Mouse (Mus musculus) neural tube, embryonic 12.5 days (tissue): ENCODE results near the gene Gm19426. TPM values are rescaled to one million over a fixed set of nuclear protein-coding genes. Genes with fewer than 3 reads are reported as not detected.
A peak's percentile ranks its signal among the peaks of the same experiment; 100 is the strongest.

Source experiments
- ATAC-seq: fragments of 200-750 bp; cut with Nextera tagmentation; 2 replicates; pipeline ENCODE4 v1.8.0; 2017; ENCODE audit warnings: low read depth, mild to moderate bottlenecking, moderate TSS enrichment, moderate library complexity; ENCODE audit not compliant: low FRiP score
- H3K27ac ChIP-seq: fragments of 300-500 bp; sonication (generic); 2 replicates; pipeline ENCODE4 v1.5.1; 2016
- H3K27me3 ChIP-seq: fragments of 300-500 bp; sonication (generic); replicated peaks from 2 replicates; pipeline ENCODE4 v1.6.1; 2016; ENCODE audit warnings: mild to moderate bottlenecking
- H3K36me3 ChIP-seq: fragments of 300-500 bp; sonication (generic); 2 replicates; pipeline ENCODE4 v1.6.1; 2016; ENCODE audit warnings: mild to moderate bottlenecking
- H3K4me1 ChIP-seq: fragments of 300-500 bp; sonication (generic); 2 replicates; pipeline ENCODE4 v1.6.1; 2016
- H3K4me2 ChIP-seq: fragments of 300-500 bp; sonication (generic); replicated peaks from 2 replicates; pipeline ENCODE4 v1.6.1; 2016; ENCODE audit warnings: mild to moderate bottlenecking
- H3K4me3 ChIP-seq: fragments of 300-500 bp; sonication (generic); 2 replicates; pipeline ENCODE4 v1.5.1; 2016
- H3K9ac ChIP-seq: fragments of 300-500 bp; sonication (generic); 2 replicates; pipeline ENCODE4 v1.6.1; 2016; ENCODE audit warnings: mild to moderate bottlenecking
- H3K9me3 ChIP-seq: fragments of 300-500 bp; sonication (generic); 2 replicates; pipeline ENCODE4 v1.6.1; 2016; ENCODE audit warnings: mild to moderate bottlenecking
- WGBS: fragments of 180-500 bp; shearing (Covaris S2); methylation state at CpG from one replicate; pipeline ENCODE4 v1.1.7; 2016; 5-methylcytosine and 5-hydroxymethylcytosine counted together
- polyA plus RNA-seq: library from polyadenylated mRNA; unstranded; fragments of >200 nt; fragmentation: Nextera tagmentation; extraction: Ambion mirVana; gene quantifications from 2 replicates; pipeline ENCODE4 v1.2.1, GENCODE M21; 2016

Gm19426 gene
- polyA plus RNA-seq, 1 experiment from 2014 or later: 7.8 TPM

DNA sequence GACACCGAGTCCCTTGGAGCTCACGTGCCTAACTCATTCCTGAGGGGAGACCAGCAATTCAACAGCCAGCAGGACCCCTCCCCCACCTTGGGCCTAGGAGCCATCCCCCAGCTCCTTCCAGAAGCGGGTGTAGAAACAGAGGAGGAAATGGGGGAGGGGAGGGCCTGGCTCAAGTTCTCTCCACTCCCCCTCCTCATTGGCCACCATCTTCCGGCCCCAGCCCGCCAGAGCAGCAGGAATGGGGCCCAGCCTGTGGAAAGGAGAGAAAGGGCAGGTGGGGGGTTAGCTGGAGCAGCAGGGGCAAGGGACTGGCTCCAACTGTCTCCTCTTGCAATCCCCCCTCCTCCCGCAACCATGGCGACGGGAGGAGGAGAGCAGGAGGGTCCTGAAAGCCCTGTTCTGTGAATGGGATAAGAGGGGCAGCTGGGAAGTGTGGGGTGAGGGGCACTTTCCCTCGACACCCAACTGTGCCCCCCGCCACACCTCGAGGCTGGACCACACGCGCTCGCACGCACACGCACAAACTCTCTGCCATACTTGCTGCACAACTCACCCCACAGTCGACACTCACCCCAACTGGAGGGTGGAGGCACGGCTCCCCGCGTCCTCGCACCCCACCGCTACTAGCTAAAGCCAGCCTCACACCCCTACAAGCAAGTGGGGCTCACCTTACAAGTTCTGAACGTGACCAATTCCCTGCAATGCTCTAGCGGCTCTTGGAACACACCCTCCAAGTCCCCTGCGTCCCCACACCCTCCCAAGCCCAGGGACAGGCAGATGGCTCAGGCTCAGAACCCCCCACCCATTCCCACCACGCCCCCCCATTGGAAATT lies 788 bp downstream of the Gm19426 start:
- WGBS: under 1% methylated on average over 24 of the region's 26 CpGs
- H3K9ac ChIP-seq: peak overlapping the region; percentile 92
- peaks cover 51% of the 10 kb centered on the region for H3K4me1 ChIP-seq

GRCm38 (mm10) chr2:84741841-84742450 lies 1.5 kb downstream of the Gm19426 start:
- H3K4me1 ChIP-seq: peaks cover 58% of the 10 kb centered on the region
- WGBS: 2% methylated on average over 5 of the region's 5 CpGs

More for the DNA sequence above, 788 bp downstream of the Gm19426 start:
- peaks cover 12% of the 10 kb centered on the region; the same call in 1 of the 2 replicates for H3K36me3 ChIP-seq
- H3K4me2 ChIP-seq: peak overlapping the region; percentile 74
- peak overlapping the region; percentile 94 for H3K27ac ChIP-seq
- no peaks in the 10 kb centered on the region for H3K27me3 ChIP-seq
- ATAC-seq: peak; percentile 87
- H3K9me3 ChIP-seq: no peaks in the 10 kb centered on the region
- H3K4me3 ChIP-seq: peak overlapping the region; percentile 79

DNA sequence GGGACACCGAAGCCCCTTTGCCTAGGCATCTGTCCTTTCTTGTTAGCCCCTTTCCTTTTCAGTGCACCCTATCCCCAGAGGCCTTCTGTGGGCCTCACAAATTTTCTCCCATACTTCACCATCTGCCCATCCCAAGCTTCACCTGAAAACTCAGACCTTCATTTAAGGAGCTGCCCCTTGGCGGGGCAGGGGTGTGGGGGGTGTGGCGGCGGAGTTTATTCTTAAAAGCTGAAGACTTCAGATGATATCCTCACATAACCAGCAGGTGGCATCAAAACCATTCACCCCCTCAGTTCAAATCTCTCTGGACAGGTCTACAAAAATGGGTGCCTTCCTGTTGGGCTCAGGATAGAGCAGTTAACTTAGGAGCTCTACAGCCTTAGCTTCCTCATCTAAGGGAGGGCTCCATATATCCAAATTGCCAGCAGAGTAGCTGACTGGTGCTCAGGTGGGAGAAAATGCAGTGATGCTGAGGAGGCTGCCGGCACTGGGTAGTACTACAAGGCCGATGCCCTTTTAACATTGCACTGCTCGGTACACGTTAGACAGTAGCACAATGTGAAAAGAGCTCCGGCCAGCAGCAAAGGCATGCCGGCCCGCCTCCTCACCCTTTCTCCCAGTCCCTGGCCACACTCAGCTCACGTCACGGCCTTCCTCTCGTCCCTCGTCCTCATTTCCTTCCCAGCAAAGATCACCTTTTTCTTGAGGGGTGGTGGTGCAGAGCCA lies 2.7 kb downstream of the Gm19426 start:
- 80% methylated on average over 15 of the region's 15 CpGs for WGBS
- no peak overlapping the region for H3K9ac ChIP-seq

More at GRCm38 (mm10) chr2:84741841-84742450, 1.5 kb downstream of the Gm19426 start:
- H3K9ac ChIP-seq: peak overlapping the region; percentile 92
- H3K36me3 ChIP-seq: peaks cover 12% of the 10 kb centered on the region; the same call in 1 of the 2 replicates
- no peaks in the 10 kb centered on the region for H3K27me3 ChIP-seq
- peak overlapping the region; percentile 79 for H3K4me3 ChIP-seq
- H3K27ac ChIP-seq: peak overlapping the region; percentile 94
- H3K4me2 ChIP-seq: peak overlapping the region; percentile 74
- no peak for ATAC-seq
- no peaks in the 10 kb centered on the region for H3K9me3 ChIP-seq

DNA sequence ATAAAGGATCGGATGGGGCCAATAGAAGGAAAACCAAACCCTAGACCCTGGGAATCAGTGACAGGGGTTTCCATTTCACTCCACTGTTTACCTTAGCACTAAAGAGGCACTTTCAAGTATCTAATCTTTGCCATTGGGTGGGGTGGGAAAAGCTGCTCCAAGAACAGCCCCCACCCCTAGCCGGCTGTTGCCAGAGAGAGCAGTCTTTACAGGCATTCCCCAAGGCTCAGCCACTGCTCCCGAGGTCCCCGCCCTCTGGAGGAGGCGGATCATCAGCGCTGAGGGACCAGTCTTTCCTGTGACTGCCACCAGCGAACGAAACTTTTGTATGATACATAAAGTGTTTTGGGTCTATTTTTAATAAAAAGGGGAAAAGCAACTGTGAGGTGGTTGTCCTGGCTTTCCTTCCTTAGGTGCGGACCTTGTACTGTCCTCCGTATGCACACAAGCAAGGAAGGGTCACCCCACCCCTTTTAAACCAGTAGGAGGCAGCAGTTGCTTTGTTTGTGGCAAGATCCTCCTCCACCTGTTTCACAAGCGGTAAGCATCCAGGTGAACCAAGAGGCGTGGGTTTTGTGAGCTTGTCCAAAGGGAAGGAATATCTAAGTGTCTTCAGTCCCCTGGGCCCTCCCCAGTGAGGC lies 5.1 kb downstream of the Gm19426 start:
- peaks cover 75% of the 10 kb centered on the region for H3K4me1 ChIP-seq
- no peaks in the 10 kb centered on the region for H3K27me3 ChIP-seq
- WGBS: 2% methylated on average over 12 of the region's 12 CpGs
- peak overlapping the region; percentile 58 for H3K4me2 ChIP-seq
- no peak overlapping the region for H3K9ac ChIP-seq
- no peak overlapping the region for H3K4me3 ChIP-seq
- H3K9me3 ChIP-seq: no peaks in the 10 kb centered on the region
- ATAC-seq: no peak
- peaks cover 12% of the 10 kb centered on the region; the same call in 1 of the 2 replicates for H3K36me3 ChIP-seq
- no peak overlapping the region for H3K27ac ChIP-seq

More for the DNA sequence above, 2.7 kb downstream of the Gm19426 start:
- Histone ChIP-seq H3K9me3 (no peaks in the 10 kb centered on the region), H3K4me1 (peaks cover 70% of the 10 kb centered on the region), H3K4me3 (no peak overlapping the region), H3K4me2 (peak overlapping the region; percentile 74), H3K27me3 (no peaks in the 10 kb centered on the region), H3K27ac (no peak overlapping the region), H3K36me3 (peaks cover 12% of the 10 kb centered on the region; the same call in 1 of the 2 replicates)
- ATAC-seq: no peak

GRCm38 (mm10) chr2:84737451-84737925 lies 6.0 kb downstream of the Gm19426 start:
- peaks cover 12% of the 10 kb centered on the region; the same call in 1 of the 2 replicates for H3K36me3 ChIP-seq
- H3K4me2 ChIP-seq: peak overlapping the region; percentile 58
- no peaks in the 10 kb centered on the region for H3K9me3 ChIP-seq
- H3K4me3 ChIP-seq: no peak overlapping the region; the same call in 1 of the 2 replicates
- H3K27me3 ChIP-seq: no peaks in the 10 kb centered on the region
- peak overlapping the region; percentile 47 for H3K9ac ChIP-seq
- peak; percentile 3; the same call in 1 of the 2 replicates for ATAC-seq
- H3K4me1 ChIP-seq: peaks cover 75% of the 10 kb centered on the region
- 0 out of 2 replicates have a peak overlapping the region, but pooled peaks have one; percentile 43 for H3K27ac ChIP-seq
- 5% methylated on average over 8 of the region's 8 CpGs for WGBS

DNA sequence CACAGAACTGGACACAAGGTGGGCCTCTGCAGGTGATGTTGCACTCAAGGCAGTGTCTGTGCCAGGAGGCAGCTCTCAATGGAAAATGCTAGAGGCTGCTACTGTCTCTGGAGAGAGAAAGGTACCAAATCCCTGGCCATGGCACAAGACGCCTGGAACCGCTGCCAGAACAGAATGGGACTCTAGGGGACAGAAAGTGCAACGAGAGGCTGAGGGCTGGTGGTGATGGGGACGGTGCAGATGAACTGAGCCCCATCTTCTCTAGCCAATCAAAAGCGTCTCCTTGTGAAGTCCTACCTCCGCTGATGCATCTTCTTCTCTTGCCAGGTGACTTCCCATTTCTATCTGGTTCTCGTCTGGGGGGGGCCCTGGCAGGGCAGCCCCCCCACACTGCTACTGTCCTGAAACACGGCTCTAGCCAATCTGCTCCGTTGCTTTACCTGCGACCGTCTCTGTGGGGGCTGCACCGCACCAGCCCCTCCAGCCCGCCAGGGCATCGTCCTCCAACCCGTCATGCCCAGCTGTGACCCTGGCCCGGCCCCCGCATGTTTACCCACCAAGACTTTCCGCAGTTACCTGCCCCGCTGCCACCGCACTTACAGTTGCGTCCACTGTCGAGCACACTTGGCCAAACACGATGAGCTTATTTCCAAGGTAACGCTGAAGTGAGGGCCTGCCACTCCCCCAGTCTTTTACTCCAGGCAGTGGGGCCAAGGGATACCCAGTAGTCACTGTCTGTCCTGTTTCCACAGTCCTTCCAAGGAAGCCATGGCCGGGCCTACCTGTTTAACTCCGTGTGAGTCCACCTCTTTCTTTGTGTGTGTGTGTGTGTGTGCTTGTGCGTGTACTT lies 6.9 kb downstream of the Gm19426 start:
- no peak for ATAC-seq
- Histone ChIP-seq H3K36me3 (peaks cover 12% of the 10 kb centered on the region; the same call in 1 of the 2 replicates), H3K9me3 (no peaks in the 10 kb centered on the region), H3K4me1 (peaks cover 66% of the 10 kb centered on the region), H3K9ac (peak overlapping the region; percentile 70), H3K27ac (no peak overlapping the region; the same call in 1 of the 2 replicates), H3K4me2 (peak overlapping the region; percentile 58), H3K4me3 (peak overlapping the region; percentile 43), H3K27me3 (no peaks in the 10 kb centered on the region)
- 7% methylated on average over 27 of the region's 27 CpGs for WGBS

GRCm38 (mm10) chr2:84735346-84735920 lies 8.0 kb downstream of the Gm19426 start:
- WGBS: 27% methylated on average over 7 of the region's 7 CpGs

GRCm38 (mm10) chr2:84734919-84735318 lies 8.5 kb downstream of the Gm19426 start:
- no peak for ATAC-seq
- H3K27me3 ChIP-seq: no peaks in the 10 kb centered on the region
- H3K36me3 ChIP-seq: peaks cover under 1% of the 10 kb centered on the region; the same call in 1 of the 2 replicates
- WGBS: 2% methylated on average over 2 of the region's 2 CpGs
- H3K9ac ChIP-seq: peak overlapping the region; percentile 70
- peak overlapping the region; percentile 43 for H3K4me3 ChIP-seq
- no peak overlapping the region for H3K27ac ChIP-seq
- peak overlapping the region; percentile 58 for H3K4me2 ChIP-seq
- peaks cover 50% of the 10 kb centered on the region for H3K4me1 ChIP-seq
- H3K9me3 ChIP-seq: no peaks in the 10 kb centered on the region

More at GRCm38 (mm10) chr2:84735346-84735920, 8.0 kb downstream of the Gm19426 start:
- ATAC-seq: no peak
- Histone ChIP-seq H3K9ac (peak overlapping the region; percentile 70), H3K27me3 (no peaks in the 10 kb centered on the region), H3K36me3 (peaks cover 6% of the 10 kb centered on the region; the same call in 1 of the 2 replicates), H3K27ac (no peak overlapping the region), H3K4me3 (peak overlapping the region; percentile 43), H3K4me1 (peaks cover 55% of the 10 kb centered on the region), H3K9me3 (no peaks in the 10 kb centered on the region), H3K4me2 (peak overlapping the region; percentile 58)

DNA sequence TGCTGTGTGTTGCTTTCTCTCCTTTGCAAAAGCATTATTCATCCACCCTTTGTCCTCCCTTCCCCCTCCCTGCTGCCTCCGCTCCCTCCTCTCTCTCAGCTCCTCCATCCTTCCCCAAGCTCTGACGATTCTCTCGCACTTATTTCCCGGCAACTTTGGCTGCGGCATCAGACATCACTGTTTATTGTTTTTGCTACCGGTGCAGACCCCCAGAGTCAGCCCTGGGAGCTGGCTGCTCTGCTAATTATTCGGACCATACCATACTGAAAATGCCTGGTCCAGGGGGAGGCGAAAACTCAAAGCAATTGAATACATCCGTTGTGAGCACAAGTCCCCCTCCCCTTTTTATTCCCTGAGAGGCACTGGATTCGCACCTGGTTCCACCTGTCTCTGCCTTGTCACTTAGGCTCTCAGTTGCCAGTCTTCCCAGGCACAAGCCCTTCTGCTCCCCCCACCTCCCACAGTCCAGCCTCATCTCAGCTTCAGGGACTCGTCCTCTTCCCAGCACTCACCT lies 9.0 kb downstream of the Gm19426 start:
- Histone ChIP-seq H3K27me3 (no peaks in the 10 kb centered on the region), H3K36me3 (no peaks in the 10 kb centered on the region), H3K9me3 (no peaks in the 10 kb centered on the region), H3K4me1 (peaks cover 47% of the 10 kb centered on the region), H3K4me3 (peak overlapping the region; percentile 43), H3K27ac (peak overlapping the region; percentile 28), H3K9ac (peak overlapping the region; percentile 70), H3K4me2 (peak overlapping the region; percentile 58)
- WGBS: under 1% methylated on average over 11 of the region's 11 CpGs
- peak; percentile 57 for ATAC-seq

DNA sequence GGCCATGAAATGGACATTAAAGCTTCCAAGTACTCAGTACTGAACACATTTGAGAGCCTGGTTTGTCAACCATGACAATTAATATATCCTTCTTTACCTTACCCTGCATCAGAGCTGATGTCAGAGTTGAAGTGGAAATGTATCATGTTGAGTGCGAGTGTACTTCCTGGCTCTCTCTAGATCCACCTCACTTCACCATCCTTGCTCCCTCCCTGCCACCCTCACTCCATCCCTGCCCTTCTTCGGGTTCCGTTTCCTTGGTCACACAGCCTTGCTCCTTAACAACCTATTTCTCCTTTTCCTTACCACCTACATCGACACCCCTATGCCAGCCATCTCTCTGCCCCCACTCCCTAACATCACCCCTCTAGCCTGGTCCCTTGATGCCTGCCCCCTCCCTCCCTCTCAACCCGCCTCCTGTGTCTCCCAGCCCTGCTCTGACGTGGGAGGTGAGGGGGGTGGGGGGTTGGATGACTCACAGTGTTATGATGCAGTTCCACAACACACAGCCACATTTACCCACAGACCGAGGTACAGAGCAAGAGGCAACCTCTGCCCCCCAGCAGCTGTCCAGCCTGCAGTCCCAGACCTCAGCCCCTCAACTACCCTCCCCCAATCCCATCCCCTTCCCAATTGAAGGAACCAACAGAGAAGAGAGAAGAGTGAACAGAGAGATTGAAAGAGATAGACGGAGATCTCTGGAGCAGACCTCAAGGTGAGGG lies 9.7 kb downstream of the Gm19426 start, which contains the start of gene Ypel4:
Gene Ypel4, plus strand, starts transcription at position 480 of the 722 bp plus-strand sequence.
- WGBS: 3% methylated on average over 8 of the region's 8 CpGs
- ATAC-seq: peak; percentile 66

More for the DNA sequence above, 9.7 kb downstream of the Gm19426 start, which contains the start of gene Ypel4:
- no peaks in the 10 kb centered on the region for H3K27me3 ChIP-seq
- no peaks in the 10 kb centered on the region for H3K36me3 ChIP-seq
- no peaks in the 10 kb centered on the region for H3K9me3 ChIP-seq
- H3K4me1 ChIP-seq: peaks cover 40% of the 10 kb centered on the region
- H3K9ac ChIP-seq: peak within 1 kb of the TSS; percentile 70
- H3K27ac ChIP-seq: peak within 1 kb of the TSS; percentile 28
- H3K4me3 ChIP-seq: peak within 1 kb of the TSS; percentile 43
- H3K4me2 ChIP-seq: peak within 1 kb of the TSS; percentile 58
